Mouse (Mus musculus): ENCODE results near the gene Fam71f2. TPM values are rescaled to one million over a fixed set of nuclear protein-coding genes. Genes with fewer than 3 reads are reported as not detected.

Gene Fam71f2
- polyA plus RNA-seq, 1 experiment from 2014 or later: 1.0 TPM

DNA sequence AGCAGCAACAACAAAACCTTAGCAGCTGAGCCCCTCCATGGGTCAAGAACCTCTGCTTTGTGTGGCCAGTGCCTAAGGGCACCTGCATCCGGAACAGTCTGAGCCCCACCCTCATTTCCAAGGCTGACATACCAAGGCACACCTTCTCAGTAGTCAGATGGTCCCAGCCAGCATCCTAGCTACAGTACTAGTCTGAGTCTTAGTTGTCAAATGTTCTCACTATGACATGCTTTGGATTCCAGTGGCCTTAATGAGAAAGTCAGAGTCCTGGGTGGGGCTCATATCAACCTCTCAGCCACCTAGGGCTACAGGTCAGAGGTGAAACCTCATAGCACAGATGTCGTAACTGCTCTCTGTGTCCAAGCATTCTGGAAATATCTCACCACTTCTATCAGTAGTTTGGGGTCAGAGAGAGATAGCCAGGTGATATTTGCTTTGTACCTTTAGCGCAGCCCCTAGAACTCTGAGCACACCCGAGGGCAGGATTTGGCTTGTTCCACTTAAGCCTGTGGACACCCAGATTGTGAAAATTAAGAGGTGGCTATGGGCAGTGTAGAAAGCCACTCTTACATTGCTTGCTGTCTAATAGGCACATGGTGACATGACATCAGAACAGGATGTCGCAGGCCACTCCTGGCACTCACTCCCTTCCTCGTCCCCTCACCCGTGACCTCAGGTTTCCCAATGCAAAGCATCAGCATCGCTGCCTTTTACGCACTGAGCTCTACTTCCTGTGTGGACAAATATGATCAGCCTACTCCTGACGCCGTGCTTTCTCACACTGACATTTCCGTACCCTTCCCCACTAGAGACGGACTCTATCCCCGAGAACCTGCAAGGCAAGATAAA, 33.9 kb upstream of the Fam71f2 start:
- WGBS: 75% methylated on average over 14 of the region's 14 CpGs
- Histone ChIP-seq H3K4me1 (replicated peaks; ENCODE audit: control insufficient read depth, insufficient read depth, low read length) (no peaks in the 10 kb centered on the region), H3K36me3 (ENCODE audit: control insufficient read depth, insufficient read depth, low read length) (no peaks in the 10 kb centered on the region), H3K9me3 (ENCODE audit: control insufficient read depth, low read length) (no peaks in the 10 kb centered on the region), H3K27me3 (ENCODE audit: control insufficient read depth, insufficient read depth, low read length) (no peaks in the 10 kb centered on the region), H3K4me3 (ENCODE audit: low read depth, low read length) (no peak overlapping the region), H3K27ac (ENCODE audit: low read depth, low read length) (no peak overlapping the region), H3K9ac (ENCODE audit: low read depth, low read length) (no peak overlapping the region), H3K4me2 (replicated peaks; ENCODE audit: low read depth, low read length) (no peak overlapping the region)
- ATAC-seq (ENCODE audit: low FRiP score) (no peak), DNase-seq (ENCODE audit: low spot score) (no peak)

GRCm38 (mm10) chr6:29246183-29246582, 33.2 kb upstream of the Fam71f2 start:
- Histone ChIP-seq H3K27me3 (ENCODE audit: control insufficient read depth, insufficient read depth, low read length) (no peaks in the 10 kb centered on the region), H3K36me3 (ENCODE audit: control insufficient read depth, insufficient read depth, low read length) (no peaks in the 10 kb centered on the region), H3K27ac (ENCODE audit: low read depth, low read length) (no peak overlapping the region), H3K4me1 (replicated peaks; ENCODE audit: control insufficient read depth, insufficient read depth, low read length) (no peaks in the 10 kb centered on the region), H3K9me3 (ENCODE audit: control insufficient read depth, low read length) (no peaks in the 10 kb centered on the region), H3K9ac (ENCODE audit: low read depth, low read length) (no peak overlapping the region), H3K4me3 (ENCODE audit: low read depth, low read length) (no peak overlapping the region), H3K4me2 (replicated peaks; ENCODE audit: low read depth, low read length) (no peak overlapping the region)
- ATAC-seq (ENCODE audit: low FRiP score) (no peak), DNase-seq (ENCODE audit: low spot score) (no peak)
- WGBS: 76% methylated on average over 3 of the region's 3 CpGs

DNA sequence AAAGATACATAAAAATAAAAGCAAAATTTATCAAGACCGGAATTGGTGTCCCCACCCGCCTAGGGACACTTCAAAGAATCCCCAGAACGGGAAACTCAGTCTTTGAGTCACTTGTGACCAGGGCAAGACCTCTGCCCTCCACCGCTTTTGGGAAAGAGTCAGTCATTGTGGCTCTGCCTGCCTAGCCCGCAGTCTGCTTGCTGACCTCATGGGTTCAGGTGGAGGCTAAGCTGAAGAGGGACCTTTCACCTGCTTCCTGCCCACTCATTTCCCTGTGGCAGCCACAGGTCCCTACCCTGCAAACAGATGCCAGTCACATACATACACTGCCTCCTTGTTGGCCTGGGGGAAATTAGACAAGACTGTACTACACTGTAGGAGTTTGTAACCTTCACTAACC, 32.8 kb upstream of the Fam71f2 start:
- no peaks in the 10 kb centered on the region for H3K36me3 ChIP-seq (ENCODE audit: control insufficient read depth, insufficient read depth, low read length)
- no peaks in the 10 kb centered on the region for H3K4me1 ChIP-seq (replicated peaks; ENCODE audit: control insufficient read depth, insufficient read depth, low read length)
- no peaks in the 10 kb centered on the region for H3K27me3 ChIP-seq (ENCODE audit: control insufficient read depth, insufficient read depth, low read length)
- 40% methylated on average over 5 of the region's 5 CpGs for WGBS
- no peaks in the 10 kb centered on the region for H3K9me3 ChIP-seq (ENCODE audit: control insufficient read depth, low read length)
- no peak overlapping the region for H3K4me3 ChIP-seq (ENCODE audit: low read depth, low read length)
- ATAC-seq (ENCODE audit: low FRiP score): no peak
- H3K4me2 ChIP-seq (replicated peaks; ENCODE audit: low read depth, low read length): no peak overlapping the region
- no peak for DNase-seq (ENCODE audit: low spot score)
- H3K9ac ChIP-seq (ENCODE audit: low read depth, low read length): no peak overlapping the region
- no peak overlapping the region for H3K27ac ChIP-seq (ENCODE audit: low read depth, low read length)

DNA sequence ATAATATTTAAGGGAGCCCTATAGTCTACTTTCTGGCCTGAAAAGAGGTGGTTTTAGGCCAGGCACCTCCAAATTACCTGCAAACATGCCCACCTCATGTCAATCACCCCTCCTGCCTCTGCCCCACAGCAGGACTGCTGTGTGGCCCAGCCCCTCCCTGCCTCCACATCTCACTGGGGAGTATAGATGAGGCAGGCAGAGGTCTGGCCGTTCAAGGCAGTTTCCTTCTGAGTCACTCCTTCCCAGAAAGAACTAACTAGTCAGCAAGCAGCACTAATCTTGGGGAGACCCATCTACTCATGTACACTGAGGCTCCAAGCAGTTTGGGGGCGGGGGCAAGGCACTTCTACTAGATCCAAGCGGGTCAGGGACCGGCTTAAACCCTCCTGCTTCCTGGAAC, 32.3 kb upstream of the Fam71f2 start:
- 69% methylated on average over 4 of the region's 4 CpGs for WGBS
- H3K4me3 ChIP-seq (ENCODE audit: low read depth, low read length): no peak overlapping the region
- H3K36me3 ChIP-seq (ENCODE audit: control insufficient read depth, insufficient read depth, low read length): no peaks in the 10 kb centered on the region
- H3K9me3 ChIP-seq (ENCODE audit: control insufficient read depth, low read length): no peaks in the 10 kb centered on the region
- H3K4me2 ChIP-seq (replicated peaks; ENCODE audit: low read depth, low read length): no peak overlapping the region
- DNase-seq (ENCODE audit: low spot score): no peak
- no peak for ATAC-seq (ENCODE audit: low FRiP score)
- no peak overlapping the region for H3K9ac ChIP-seq (ENCODE audit: low read depth, low read length)
- no peaks in the 10 kb centered on the region for H3K4me1 ChIP-seq (replicated peaks; ENCODE audit: control insufficient read depth, insufficient read depth, low read length)
- no peak overlapping the region for H3K27ac ChIP-seq (ENCODE audit: low read depth, low read length)
- H3K27me3 ChIP-seq (ENCODE audit: control insufficient read depth, insufficient read depth, low read length): no peaks in the 10 kb centered on the region

- no peak overlapping the region for H3K27ac ChIP-seq (ENCODE audit: low read depth, low read length)
- no peaks in the 10 kb centered on the region for H3K36me3 ChIP-seq (ENCODE audit: control insufficient read depth, insufficient read depth, low read length)
- ATAC-seq (ENCODE audit: low FRiP score): no peak
- no peak overlapping the region for H3K4me3 ChIP-seq (ENCODE audit: low read depth, low read length)
- DNase-seq (ENCODE audit: low spot score): no peak
- no peaks in the 10 kb centered on the region for H3K4me1 ChIP-seq (replicated peaks; ENCODE audit: control insufficient read depth, insufficient read depth, low read length)
- no peak overlapping the region for H3K4me2 ChIP-seq (replicated peaks; ENCODE audit: low read depth, low read length)
- 85% methylated on average over 1 of the region's 1 CpGs for WGBS
- H3K9me3 ChIP-seq (ENCODE audit: control insufficient read depth, low read length): no peaks in the 10 kb centered on the region
- H3K27me3 ChIP-seq (ENCODE audit: control insufficient read depth, insufficient read depth, low read length): no peaks in the 10 kb centered on the region
- H3K9ac ChIP-seq (ENCODE audit: low read depth, low read length): no peak overlapping the region
Measured at GRCm38 (mm10) chr6:29259418-29259817, 20.0 kb upstream of the Fam71f2 start.

DNA sequence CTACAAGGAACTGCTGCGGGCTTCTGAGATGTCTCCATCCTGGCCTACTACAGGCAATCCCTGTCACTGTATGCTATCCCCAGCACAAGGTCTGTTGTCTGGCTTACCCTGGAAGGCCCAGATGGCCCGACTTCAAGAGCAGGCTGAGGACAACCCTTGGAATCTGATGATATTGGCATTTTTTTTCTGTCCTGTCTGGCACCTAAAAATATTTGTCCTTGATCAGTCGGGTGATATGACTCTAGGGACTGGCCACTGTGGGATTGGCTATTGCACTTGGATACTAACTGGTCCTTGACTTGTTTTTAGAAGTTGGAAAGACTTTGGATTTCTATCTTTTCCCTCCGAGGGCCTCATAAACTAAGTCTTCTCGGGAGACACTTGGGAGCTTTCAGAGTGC, 17.6 kb upstream of the Fam71f2 start:
- H3K27me3 ChIP-seq (ENCODE audit: control insufficient read depth, insufficient read depth, low read length): no peaks in the 10 kb centered on the region
- H3K36me3 ChIP-seq (ENCODE audit: control insufficient read depth, insufficient read depth, low read length): no peaks in the 10 kb centered on the region
- no peak overlapping the region for H3K27ac ChIP-seq (ENCODE audit: low read depth, low read length)
- H3K9ac ChIP-seq (ENCODE audit: low read depth, low read length): no peak overlapping the region
- H3K4me1 ChIP-seq (replicated peaks; ENCODE audit: control insufficient read depth, insufficient read depth, low read length): no peaks in the 10 kb centered on the region
- no peak for DNase-seq (ENCODE audit: low spot score)
- 80% methylated on average over 5 of the region's 5 CpGs for WGBS
- no peak overlapping the region for H3K4me2 ChIP-seq (replicated peaks; ENCODE audit: low read depth, low read length)
- ATAC-seq (ENCODE audit: low FRiP score): no peak
- no peak overlapping the region for H3K4me3 ChIP-seq (ENCODE audit: low read depth, low read length)
- no peaks in the 10 kb centered on the region for H3K9me3 ChIP-seq (ENCODE audit: control insufficient read depth, low read length)

DNA sequence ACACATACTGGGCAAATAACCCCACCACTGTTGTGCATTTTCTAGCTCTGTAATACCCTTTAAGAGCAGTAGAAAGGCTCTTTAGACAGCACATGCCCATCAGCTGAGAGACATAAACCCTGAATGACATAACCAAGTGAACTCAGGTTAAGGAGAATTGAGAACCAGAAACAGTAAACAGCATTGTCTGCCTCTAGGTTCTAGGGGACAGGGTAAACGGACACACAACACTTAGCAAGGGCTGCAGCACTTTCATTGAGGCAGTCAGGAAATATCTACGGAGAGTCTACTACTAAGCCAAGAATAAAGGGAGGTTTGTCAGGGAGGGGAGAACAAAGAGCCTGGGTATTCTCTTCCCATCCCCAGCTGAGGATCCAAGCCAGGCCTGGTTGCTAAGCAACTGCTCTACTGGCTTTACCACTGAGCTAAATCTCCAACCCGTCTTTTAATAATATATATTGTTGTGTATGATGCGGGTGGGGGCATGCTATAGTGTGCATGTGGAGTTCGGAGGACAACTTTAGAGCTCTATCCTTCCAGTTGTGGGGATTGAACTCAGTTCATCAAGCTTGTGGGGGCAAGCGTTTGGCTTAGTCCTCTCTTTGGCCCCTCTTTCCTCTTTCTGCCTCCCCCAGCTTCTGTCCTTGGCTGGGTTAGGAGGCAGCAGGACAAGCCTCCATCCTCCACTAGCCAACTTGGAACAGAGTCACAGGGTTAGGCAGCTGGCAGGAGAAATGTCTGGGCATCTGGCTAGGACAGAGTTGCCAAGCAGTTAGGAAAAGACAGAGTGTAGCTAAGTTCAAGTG, 15.5 kb upstream of the Fam71f2 start:
- H3K36me3 ChIP-seq (ENCODE audit: control insufficient read depth, insufficient read depth, low read length): no peaks in the 10 kb centered on the region
- no peak overlapping the region for H3K4me3 ChIP-seq (ENCODE audit: low read depth, low read length)
- no peak overlapping the region for H3K4me2 ChIP-seq (replicated peaks; ENCODE audit: low read depth, low read length)
- H3K9ac ChIP-seq (ENCODE audit: low read depth, low read length): no peak overlapping the region
- ATAC-seq (ENCODE audit: low FRiP score): 0 out of 2 replicates have a peak, but pooled peaks have one; percentile 30
- no peaks in the 10 kb centered on the region for H3K9me3 ChIP-seq (ENCODE audit: control insufficient read depth, low read length)
- WGBS: 51% methylated on average over 6 of the region's 6 CpGs
- no peak overlapping the region for H3K27ac ChIP-seq (ENCODE audit: low read depth, low read length)
- peak; percentile 31 for DNase-seq (ENCODE audit: low spot score)
- no peaks in the 10 kb centered on the region for H3K27me3 ChIP-seq (ENCODE audit: control insufficient read depth, insufficient read depth, low read length)
- H3K4me1 ChIP-seq (replicated peaks; ENCODE audit: control insufficient read depth, insufficient read depth, low read length): no peaks in the 10 kb centered on the region

DNA sequence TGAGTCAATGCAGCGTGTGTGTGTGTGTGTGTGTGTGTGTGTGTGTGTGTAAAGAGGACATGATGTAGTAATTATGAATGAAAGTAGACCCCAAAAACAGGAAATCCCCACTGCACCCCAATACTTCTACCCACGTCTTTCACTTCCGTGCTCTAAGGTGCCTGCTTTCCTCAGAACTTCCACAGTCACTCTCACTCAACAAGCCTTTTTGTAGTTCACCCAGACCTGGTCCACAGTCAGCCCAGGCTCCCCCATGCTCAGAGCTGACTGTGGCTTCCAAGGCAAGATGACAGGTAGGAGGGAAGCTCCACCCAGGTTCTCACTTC, 15.0 kb upstream of the Fam71f2 start:
- no peaks in the 10 kb centered on the region for H3K27me3 ChIP-seq (ENCODE audit: control insufficient read depth, insufficient read depth, low read length)
- ATAC-seq (ENCODE audit: low FRiP score): no peak
- 92% methylated on average over 3 of the region's 3 CpGs for WGBS
- H3K36me3 ChIP-seq (ENCODE audit: control insufficient read depth, insufficient read depth, low read length): no peaks in the 10 kb centered on the region
- no peak overlapping the region for H3K4me2 ChIP-seq (replicated peaks; ENCODE audit: low read depth, low read length)
- no peak overlapping the region for H3K27ac ChIP-seq (ENCODE audit: low read depth, low read length)
- H3K4me1 ChIP-seq (replicated peaks; ENCODE audit: control insufficient read depth, insufficient read depth, low read length): no peaks in the 10 kb centered on the region
- H3K9ac ChIP-seq (ENCODE audit: low read depth, low read length): no peak overlapping the region
- H3K9me3 ChIP-seq (ENCODE audit: control insufficient read depth, low read length): no peaks in the 10 kb centered on the region
- no peak overlapping the region for H3K4me3 ChIP-seq (ENCODE audit: low read depth, low read length)
- DNase-seq (ENCODE audit: low spot score): no peak

- H3K4me3 ChIP-seq (ENCODE audit: low read depth, low read length): no peak overlapping the region
- no peak for DNase-seq (ENCODE audit: low spot score)
- no peak for ATAC-seq (ENCODE audit: low FRiP score)
- WGBS: 69% methylated on average over 4 of the region's 4 CpGs
- H3K27ac ChIP-seq (ENCODE audit: low read depth, low read length): no peak overlapping the region
- no peaks in the 10 kb centered on the region for H3K4me1 ChIP-seq (replicated peaks; ENCODE audit: control insufficient read depth, insufficient read depth, low read length)
- no peaks in the 10 kb centered on the region for H3K36me3 ChIP-seq (ENCODE audit: control insufficient read depth, insufficient read depth, low read length)
- H3K9me3 ChIP-seq (ENCODE audit: control insufficient read depth, low read length): no peaks in the 10 kb centered on the region
- no peak overlapping the region for H3K9ac ChIP-seq (ENCODE audit: low read depth, low read length)
- no peaks in the 10 kb centered on the region; the same call in 1 of the 2 replicates for H3K27me3 ChIP-seq (ENCODE audit: control insufficient read depth, insufficient read depth, low read length)
- no peak overlapping the region for H3K4me2 ChIP-seq (replicated peaks; ENCODE audit: low read depth, low read length)
Measured at GRCm38 (mm10) chr6:29266936-29267335, 12.5 kb upstream of the Fam71f2 start.
